Mouse (Mus musculus) skeletal muscle tissue, adult 2 months (tissue): Measurements from ENCODE around the gene E2f4.

Experiments used
- DNase-seq: peaks from one replicate; pipeline ENCODE4 v3.0.0-alpha.2; 2012; ENCODE audit warnings: low read depth, low spot score

Gene E2f4

GRCm38 (mm10) chr8:105346611-105347427, 49.4 kb downstream of the E2f4 start:
- peak; percentile 79 for DNase-seq

- DNase-seq: peak; percentile 92
These were observed 50.2 kb downstream of the E2f4 start, which contains the start of gene Fhod1 for GRCm38 (mm10) chr8:105347428-105348221. Gene Fhod1 (minus strand): TSS chr8:105347953.

GRCm38 (mm10) chr8:105348450-105349095, 51.1 kb downstream of the E2f4 start, which contains the start of gene Slc9a5:
Gene Slc9a5 (plus strand): TSS chr8:105348843.
- DNase-seq: no peak

- DNase-seq: no peak
These were observed 51.8 kb downstream of the E2f4 start for GRCm38 (mm10) chr8:105349096-105349771.

GRCm38 (mm10) chr8:105350186-105350585, 52.7 kb downstream of the E2f4 start:
- no peak for DNase-seq

GRCm38 (mm10) chr8:105353583-105354135, 56.2 kb downstream of the E2f4 start:
- DNase-seq: no peak

GRCm38 (mm10) chr8:105354549-105354948, 57.1 kb downstream of the E2f4 start:
- DNase-seq: no peak
